Mouse (Mus musculus): ENCODE results near the gene Paxbp1.
A peak's percentile ranks its signal among the peaks of the same experiment; 100 is the strongest.

Paxbp1 gene

DNA sequence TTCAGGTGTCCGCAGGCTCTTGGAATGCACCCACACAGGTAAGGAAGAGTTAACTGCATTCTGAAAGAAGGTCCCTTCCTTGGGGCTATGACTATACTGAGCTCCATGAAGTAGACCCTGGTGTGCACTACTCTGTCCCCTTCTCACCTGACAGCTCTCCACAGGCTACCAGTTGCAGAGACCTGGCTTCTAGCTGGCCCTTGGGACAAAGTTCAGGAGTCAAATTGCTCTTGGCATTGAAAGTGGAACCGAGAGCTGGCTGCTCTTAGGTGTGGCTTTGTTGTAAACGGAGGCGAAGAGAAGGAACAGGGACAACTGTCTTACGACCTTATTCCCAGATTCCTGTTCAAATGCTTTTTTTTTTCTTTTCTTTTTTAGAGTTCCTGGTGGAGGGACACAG lies 10.8 kb upstream of the Paxbp1 start:
- no peak for DNase-seq (ENCODE audit: low spot score in 2 of 2)

DNA sequence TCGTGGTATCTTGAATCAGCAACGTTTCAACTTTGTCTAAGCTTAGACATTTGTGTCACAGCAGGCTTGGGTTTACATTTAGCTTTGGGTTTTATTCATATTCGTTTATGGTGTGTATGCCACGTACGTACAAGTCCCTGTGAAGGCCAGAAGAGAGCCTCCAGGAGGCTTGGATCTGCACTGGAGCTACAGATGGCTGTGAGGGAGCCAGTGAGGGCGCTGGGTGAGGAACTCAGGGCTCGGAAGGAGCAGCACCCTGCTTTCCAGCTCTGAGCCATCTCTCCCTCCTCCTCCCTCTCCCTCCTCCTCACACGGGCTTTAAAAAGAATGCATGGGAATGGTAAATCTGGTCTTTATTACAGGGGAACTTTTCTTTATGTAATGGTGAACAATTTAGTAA lies 9.3 kb upstream of the Paxbp1 start:
- no peak for DNase-seq (ENCODE audit: low spot score in 2 of 2)

DNA sequence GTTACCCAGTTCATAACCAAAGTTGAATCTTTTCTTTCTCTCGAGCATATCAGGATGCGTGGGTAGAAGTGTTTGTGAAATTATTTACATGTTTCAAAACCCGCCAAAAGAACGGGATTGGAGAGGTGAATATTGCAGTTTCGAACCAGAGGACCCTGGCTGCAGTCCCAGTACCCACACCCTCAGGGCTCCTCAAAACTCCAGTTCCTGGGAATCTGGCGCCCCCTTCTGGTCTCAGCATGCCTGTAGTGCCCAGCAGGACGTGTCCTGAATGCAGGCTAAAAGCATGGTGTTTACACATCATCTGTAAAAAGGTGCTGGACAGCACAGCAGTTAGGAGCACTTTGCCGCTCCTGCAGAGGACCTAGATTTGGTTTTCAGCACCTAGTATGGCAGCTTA lies 1.2 kb upstream of the Paxbp1 start:
- peak in 1 of 2 experiments; percentile 24 for DNase-seq (ENCODE audit: low spot score in 2 of 2)

DNA sequence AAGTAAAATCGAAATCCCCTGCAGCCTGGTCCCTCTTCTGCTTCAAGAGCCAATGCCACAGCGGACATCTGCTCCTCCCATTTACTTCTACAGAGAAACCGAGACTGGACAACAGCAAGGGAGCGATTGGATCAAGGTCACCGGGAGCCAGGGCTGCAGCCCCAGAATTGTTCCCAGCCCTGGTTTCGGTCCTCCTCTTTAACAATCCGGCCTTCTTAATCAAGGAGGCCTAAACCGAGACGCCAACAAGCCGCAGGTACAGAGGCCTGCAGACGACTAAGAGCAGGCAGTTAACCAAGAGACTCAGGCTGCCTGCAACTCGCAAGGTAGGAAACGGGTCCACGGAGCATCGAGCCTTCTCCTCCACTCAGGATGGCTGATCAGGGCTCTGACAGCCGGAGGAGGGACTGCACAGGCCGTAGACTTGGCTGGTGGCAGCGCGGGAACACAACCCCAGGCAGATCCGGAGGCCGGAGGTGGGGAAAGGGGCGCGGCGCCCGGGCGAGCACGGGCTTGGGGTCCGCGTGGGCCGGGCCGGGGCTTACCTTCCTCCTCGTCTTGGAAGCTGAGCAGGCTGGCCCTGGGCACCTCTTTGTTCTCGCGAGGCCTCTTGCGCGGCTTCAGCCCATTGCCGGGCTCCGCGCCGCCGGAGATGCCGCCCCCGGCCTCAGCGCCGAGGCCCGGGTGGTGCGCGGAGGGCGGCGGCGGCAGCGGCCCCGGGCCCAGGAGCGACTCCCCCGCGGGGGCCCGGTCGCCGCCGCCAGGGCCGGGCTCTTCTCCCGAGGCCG lies 688 bp downstream of the Paxbp1 start:
- peak; percentile 47 to 57 for DNase-seq (ENCODE audit: low spot score in 2 of 2)

DNA sequence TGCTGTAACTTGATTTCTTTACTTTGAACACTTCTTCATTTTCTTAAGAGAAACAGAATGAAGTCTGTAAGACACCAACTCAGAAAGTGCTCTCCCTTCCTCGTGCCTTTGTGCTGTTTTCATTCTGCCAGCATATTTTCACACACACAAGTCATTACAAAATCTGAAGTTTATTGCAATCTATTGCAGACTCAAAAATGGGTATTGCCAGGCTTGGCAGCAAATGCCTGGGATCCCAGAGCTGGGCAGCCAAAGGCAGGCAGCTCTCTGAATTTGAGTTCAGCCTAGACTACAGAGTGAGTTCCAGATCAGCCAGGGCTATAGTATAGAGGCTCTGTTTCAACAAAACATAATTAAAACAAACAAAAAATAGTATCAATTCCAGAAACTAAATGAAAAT lies 1.7 kb downstream of the Paxbp1 start:
- DNase-seq (ENCODE audit: low spot score in 2 of 2) = no peak

DNA sequence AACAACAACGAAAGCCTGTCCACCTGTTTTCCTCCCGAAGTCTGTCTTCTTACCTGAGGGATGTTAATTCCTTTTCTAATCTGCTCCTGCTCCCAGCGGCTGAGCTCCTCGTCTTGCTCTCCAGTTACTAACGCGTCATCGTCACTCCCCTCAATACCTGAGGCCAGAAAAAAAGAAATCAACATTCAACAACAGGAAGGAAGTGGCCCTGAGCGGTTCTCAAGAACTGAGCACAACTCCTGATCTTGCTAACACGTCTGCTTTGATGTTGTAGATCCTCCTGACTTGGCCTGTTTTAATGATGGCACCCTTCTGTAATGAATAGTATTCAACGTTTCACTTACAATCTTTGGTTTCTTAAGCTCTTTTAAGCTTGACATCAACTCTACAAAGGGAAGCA lies 8.5 kb downstream of the Paxbp1 start:
- DNase-seq (ENCODE audit: low spot score in 2 of 2) = no peak

DNA sequence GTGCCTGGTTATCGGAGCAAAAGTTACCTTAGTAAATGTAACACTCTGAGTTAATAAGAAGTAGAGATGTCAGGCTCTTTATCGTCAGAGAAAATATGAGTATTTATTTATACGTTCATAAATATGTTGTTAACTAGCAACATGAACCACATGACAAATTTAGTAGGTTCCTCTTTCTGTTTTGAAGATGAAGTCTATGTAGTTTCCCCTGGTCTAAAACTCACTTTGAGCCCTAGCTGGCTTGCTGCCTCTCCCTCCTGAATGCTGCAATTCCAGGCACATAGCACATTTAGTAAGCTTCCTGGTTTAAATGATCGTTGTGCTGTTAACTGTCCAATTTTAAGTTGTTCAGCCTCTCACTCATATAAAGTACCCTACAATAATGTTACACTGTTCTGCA lies 13.6 kb downstream of the Paxbp1 start:
- no peak for DNase-seq (ENCODE audit: low spot score in 2 of 2)

DNA sequence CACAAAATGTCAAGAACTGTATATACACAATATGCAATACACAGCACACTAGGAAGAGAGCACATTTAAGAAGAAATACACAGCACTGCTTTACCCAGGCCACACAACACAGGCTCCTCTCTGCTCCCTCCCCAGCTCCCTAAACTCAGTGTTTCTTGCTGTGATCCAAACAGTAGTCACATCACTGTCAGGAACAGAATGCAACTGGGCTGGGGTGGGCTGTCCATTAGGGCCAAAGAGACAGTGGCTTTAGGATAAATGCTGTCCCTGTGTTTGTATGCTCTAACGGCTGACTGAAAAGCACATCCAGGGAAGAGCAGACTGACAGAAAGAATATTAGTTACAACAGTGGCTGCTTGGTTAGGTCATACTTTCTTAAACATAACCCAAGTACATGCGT lies 14.4 kb downstream of the Paxbp1 start:
- no peak for DNase-seq (ENCODE audit: low spot score in 2 of 2)

DNA sequence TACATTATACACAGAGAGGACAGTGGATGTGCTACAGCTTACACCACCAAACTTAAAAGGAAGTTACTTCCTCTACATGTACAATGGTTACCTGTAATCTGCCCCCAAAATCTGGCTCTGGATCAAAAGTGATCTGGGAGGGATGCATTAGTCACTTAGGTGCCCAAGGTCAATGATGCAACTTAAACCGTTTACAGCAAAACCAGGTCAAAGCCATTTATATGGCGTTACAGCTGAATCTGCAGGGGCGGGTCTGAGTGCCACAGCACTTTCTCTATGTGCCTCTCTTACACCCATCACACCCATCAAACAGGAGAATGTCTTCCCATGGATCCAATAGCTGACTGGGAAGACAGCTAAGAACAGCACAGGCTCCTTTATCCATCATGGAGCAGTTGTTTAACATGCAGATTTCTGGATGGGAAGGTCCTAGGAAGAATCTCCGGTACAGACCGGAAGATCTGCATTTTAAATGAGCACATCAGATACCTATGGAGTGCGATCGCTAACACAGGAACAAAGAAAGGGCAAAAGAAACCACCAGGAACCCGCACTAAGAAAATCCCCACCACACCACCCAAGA lies 15.1 kb downstream of the Paxbp1 start:
- DNase-seq (ENCODE audit: low spot score in 2 of 2) = no peak

DNA sequence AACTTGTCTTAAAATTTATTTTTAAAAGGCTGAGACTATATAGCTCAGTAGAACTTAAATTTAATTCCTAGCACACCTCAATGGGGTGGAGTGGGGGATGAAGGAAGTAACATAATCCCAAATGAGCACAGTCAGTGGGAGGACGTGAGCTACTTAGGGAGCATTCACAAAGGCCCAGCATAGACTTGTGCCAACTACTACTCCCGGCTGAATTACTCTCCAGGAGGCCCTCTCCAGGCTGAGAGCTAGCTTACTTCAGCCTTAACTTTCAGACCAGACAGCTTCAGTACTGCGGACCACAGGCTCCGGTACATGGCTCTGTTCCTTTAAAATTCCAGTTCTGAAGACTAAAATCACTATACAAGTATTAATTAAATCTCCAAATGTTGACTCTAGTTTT lies 18.1 kb downstream of the Paxbp1 start:
- DNase-seq (ENCODE audit: low spot score in 2 of 2) = no peak

DNA sequence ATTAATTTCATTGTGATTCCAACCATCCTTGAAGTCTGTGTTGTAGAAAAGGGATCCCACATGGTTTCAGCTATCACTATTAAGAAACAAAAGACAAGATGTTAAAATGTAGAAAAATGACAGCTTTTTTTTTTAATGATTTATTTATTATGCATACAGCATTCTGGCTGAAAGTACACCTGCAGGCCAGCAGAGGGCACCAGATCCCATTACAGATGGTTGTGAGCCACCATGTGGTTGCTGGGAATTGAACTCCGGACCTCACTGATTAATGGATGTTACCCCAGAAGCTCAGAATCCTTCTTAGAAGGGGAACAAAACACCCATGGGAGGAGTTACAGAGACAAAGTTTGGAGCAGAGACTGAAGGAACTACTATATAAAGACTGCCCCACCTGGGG lies 21.0 kb downstream of the Paxbp1 start:
- DNase-seq (ENCODE audit: low spot score in 2 of 2) = no peak

DNA sequence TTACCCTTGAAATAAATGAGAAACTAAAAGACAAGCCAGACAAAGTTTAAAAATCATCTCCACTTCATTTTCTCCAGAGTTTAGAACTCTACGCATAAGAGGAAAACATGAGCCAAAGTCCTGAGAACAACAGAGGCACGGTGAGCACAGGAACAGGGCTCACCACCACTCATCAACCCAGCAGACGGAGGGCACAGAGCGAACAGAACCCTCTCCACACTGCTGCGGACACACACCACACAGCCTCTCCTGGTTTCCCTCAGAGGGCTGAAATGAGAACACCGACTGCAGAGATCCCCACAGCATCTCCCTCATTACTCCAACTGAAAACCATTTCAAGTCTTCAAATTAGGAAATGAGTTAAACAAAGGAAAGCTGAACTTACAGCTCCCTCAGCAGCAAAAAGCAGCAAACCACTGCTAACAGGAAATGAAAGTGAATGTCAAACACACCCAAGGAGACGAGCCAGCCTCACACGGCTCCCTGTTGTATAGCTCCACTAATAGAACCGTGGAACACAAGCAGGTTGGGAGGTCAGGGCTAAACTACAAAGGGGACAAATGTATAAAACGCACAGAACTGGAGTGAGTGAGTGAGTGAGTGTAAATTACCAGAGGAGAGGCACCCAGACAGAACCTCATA lies 23.4 kb downstream of the Paxbp1 start:
- DNase-seq (ENCODE audit: low spot score in 2 of 2) = no peak

DNA sequence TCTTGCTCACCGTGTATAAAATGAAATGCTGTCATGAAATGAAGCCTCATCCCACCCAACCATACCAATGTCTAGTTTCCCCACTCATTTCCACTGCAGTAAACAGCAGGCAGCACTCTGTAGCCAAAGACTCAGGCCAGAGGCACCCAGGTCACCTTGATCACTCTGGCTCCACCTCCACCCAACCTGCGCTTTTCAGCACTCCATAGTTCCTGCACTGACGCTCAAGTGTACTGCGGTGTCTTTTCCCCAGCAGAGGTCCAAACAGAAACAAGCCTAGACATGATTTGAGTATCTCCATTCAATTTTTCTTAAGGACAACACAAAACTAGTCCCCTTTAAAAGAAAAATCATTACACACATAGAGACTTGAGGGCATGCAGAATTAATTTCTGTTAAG lies 24.9 kb downstream of the Paxbp1 start:
- no peak for DNase-seq (ENCODE audit: low spot score in 2 of 2)

DNA sequence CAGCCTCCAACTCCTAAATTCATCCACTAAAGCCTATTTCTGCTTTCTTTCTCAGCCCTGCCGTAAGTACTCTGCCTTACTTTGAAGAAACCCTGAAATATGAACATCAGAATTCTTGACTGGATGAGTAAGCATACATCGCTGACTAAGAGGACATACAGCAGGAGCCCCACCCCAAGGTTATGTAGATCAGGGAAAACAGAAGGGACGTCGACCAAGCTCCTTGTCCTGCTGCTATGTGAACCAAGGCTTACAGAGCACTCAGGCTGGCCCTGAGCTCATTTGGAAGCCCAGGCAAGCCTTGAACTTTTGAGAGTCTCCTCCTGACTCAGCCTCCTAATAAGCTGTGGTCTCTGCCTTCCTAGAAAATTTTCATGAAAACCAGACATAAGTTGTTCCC lies 28.6 kb downstream of the Paxbp1 start:
- no peak for DNase-seq (ENCODE audit: low spot score in 2 of 2)

DNA sequence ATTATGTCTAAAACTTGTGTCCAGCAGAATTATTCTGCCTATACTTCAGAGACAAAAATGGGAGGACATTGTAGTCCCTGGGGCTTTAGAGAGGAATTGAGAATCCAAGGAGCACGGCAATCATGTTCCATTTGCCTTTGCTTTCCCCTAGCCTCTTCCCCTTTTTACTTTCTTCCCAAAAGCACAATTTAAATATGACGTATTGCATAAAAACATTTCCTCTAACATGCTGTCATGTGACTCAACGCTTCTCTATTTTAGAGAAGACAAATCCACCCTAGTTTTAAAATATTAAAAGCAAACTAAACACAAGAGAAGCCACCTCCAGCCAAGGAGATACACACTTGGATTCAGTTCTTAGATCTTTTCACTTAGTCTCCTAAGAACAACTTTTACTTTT lies 32.5 kb downstream of the Paxbp1 start:
- no peak for DNase-seq (ENCODE audit: low spot score in 2 of 2)

DNA sequence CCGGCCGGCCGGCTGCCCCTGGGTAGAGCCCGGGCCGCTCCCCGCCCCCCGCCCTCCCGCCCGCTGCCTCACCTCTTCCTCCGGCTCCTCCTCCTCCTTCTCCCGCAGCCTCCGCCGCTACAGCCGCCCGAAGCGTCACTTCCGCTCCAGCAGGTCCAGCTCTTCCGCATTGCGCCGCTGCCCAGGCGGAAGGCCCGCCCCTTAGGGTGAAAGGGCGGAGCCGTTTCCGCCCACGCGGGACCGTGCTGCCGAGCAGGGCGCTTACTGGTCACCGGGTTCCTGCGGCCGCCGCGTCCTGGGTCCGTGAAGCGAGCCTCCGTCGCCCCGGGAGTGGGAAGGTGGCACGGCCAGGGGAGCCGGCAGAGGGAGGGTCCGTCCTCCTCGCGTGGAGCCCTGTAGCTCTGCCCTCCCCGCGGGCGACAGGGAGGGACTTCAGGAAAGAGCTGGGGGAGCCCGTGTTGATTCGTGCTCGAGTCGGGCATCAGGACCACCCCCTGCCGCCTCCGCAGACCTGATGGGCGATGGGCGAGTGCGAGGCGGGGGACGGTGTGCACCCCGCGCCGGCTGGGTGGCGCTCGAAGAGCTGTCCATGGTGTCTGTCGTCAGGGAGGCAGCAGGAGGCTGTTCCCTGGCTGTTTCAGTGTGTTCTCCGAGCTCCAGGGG lies 33.2 kb downstream of the Paxbp1 start, which contains the start of gene Synj1:
Gene Synj1, minus strand, starts transcription at position 288 of the 663 bp plus-strand sequence.
- peak; percentile 91 to 93 for DNase-seq (ENCODE audit: low spot score in 2 of 2)

DNA sequence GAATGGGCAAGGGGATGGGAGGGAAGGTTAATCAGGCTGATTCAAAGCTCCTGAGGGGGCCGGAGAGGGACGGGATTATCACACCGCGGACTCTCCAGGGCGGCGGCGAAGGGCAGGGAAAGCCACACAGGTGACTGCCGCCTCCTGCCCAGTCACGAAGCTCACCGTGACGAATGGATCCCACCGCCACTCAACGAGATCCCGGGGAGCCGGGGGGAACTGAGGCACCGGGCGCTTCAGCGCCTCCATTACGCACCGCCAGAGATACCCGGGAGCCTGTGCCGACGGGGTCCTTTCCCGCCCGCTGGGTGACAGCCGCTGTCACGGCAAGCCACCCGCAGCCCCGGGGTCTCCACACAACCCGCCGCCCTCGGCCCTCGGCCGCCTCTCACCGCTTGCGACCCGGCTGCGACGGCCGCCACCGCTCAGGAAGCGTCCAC lies 33.7 kb downstream of the Paxbp1 start:
- peak in 1 of 2 experiments; percentile 61 for DNase-seq (ENCODE audit: low spot score in 2 of 2)

DNA sequence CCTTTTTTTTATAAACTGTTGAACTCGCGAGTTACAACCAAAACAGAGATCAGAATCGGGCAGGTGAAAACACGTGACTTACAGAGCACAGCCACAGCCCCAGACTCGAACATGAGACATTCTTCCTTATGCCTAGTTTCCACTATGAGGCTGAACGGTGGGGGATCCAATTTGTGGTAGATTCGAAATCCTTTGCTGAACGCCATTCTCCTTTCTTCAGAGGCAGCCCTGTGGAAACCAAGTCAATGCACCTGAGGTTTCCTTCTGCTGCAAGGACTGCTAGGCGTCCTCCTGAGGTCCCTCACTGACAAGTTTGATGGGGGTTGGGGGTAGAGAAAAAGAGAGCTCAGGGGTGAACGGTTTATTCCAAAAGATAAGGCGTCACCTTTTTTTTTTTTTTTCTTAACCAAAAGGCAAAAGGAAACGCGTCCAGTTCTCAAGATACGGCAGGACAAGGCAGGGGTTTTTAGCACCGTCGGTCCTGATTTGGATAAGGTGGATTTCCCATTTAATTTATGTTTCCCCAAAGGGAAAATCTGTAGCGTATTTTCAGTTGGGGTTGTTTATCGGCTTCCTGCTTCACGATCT lies 34.3 kb downstream of the Paxbp1 start:
- DNase-seq (ENCODE audit: low spot score in 2 of 2) = peak in 1 of 2 experiments; percentile 29

DNA sequence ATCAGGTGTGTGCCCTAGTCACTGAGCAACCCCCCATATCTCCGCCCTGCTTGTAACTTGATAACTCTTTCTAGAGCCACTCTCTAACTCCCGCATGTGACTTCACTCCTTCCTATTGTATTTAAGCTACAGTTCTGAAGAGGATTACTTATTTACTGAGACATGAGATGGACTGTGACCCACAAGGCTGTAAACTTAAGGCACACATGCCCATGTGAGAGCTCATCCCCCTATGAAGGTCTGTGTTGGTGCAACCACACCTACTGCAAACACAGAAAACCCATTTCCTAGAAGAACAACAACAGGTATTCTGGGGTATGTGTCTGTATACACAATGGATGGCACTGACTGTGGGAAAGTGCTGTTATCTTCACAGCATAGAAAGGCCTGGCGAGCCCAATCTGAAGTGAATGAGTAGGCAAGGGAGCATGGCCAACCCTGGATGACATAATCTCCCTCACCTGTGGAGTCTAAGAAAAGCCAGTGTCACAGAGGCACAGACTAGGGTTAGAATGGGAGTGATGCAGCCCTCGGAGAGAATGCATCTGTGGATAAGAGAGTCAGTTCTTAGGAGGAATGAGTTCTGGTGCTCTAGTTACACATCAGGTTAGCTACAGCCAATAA lies 39.3 kb downstream of the Paxbp1 start:
- DNase-seq (ENCODE audit: low spot score in 2 of 2) = no peak

DNA sequence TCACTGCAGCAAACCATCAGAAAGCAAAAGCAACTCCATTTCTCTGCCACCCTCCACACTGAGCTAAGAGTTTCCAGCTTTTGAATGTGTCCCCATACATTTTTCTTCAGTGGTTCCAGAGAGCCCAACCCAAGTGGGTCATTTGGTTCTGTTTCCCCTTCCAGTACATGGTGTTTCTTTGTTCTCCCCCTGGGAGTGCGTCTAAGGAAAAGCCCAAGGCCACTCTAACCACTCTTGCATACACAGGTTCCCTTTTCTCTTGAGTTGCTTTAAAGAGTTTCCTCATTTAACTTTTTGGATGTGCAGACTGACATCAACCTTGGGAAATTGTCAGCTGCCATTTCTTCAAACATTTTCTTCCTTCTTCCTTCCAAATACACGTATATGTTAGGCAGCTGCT lies 43.2 kb downstream of the Paxbp1 start:
- DNase-seq (ENCODE audit: low spot score in 2 of 2) = no peak

DNA sequence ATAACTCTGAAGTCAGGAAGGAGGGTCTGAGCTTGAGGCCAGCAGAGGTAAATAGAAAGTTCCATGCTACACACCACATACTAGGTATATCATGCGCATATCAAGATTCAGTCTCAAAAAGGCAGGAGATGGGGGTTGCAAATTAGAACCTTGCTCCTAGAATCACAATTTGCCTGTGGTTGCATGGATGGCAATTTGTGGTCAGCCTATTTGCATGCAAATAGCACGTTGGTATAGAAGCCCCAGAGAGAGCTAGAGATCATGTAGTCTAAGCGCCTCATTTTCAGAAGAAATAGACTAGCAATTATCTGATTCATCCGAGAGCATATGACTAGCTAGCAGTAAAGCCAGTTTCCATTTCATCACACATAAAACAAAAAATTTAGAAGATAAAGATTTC lies 44.5 kb downstream of the Paxbp1 start:
- DNase-seq (ENCODE audit: low spot score in 2 of 2) = no peak

DNA sequence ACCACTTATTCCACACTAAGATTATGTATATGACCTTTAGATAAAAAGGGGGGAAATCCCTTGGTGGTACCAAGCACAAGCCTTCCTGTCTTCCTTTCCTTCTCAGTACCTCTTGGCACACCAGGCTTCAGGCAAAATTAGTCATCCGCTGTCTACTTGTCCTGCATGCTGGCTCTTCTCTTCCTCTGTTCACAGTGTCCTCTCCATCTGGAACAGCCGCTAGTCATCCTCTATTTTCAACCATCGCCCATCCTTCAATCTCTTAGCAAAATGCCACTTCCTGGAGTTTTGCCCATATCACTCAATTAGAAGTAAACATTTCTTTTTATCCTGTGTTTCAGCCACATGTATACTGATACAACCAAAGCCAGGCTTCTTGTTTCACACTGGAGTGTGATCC lies 46.5 kb downstream of the Paxbp1 start:
- peak; percentile 35 to 43 for DNase-seq (ENCODE audit: low spot score in 2 of 2)

Data from right cerebral cortex, adult 2 months (tissue).